Mouse (Mus musculus) heart, adult 2 months (tissue): Measurements from ENCODE around the gene Ago1. TPM values are rescaled to one million over a fixed set of nuclear protein-coding genes. Genes with fewer than 3 reads are reported as not detected.
A peak's percentile ranks its signal among the peaks of the same experiment; 100 is the strongest.

Source experiments
- DNase-seq, 2 experiments: peaks; one replicate each; pipeline ENCODE4 v3.0.0; 2021
- H3K27ac ChIP-seq: fragments of 200-600 bp; 2 replicates; pipeline ENCODE4 v1.8.1; 2022
- H3K27me3 ChIP-seq: fragments of 200-500 bp; 2 replicates; pipeline ENCODE4 v1.6.1; 2012; ENCODE audit warnings: mild to moderate bottlenecking, low read length, inconsistent platforms, mixed read lengths; ENCODE audit not compliant: control insufficient read depth, insufficient read depth
- H3K36me3 ChIP-seq: fragments of 200-500 bp; 2 replicates; pipeline ENCODE4 v1.6.1; 2012; ENCODE audit warnings: low read length, inconsistent platforms; ENCODE audit not compliant: control insufficient read depth, insufficient read depth
- H3K4me1 ChIP-seq: fragments of 200-500 bp; 2 replicates; pipeline ENCODE4 v1.6.1; 2011; ENCODE audit warnings: low read length; ENCODE audit not compliant: control insufficient read depth, insufficient read depth
- H3K4me3 ChIP-seq: fragments of 200-600 bp; 2 replicates; pipeline ENCODE4 v1.8.1; 2022
- H3K79me2 ChIP-seq: fragments of 200-500 bp; replicated peaks from 2 replicates; pipeline ENCODE4 v1.6.1; 2012; ENCODE audit warnings: mild to moderate bottlenecking, inconsistent platforms, low read length, moderate library complexity, mixed read lengths; ENCODE audit not compliant: control insufficient read depth, insufficient read depth
- H3K9ac ChIP-seq: fragments of 200-500 bp; 2 replicates; pipeline ENCODE4 v1.6.1; 2012; ENCODE audit warnings: low read depth, mild to moderate bottlenecking, control low read depth, inconsistent platforms, low read length, mixed read lengths
- CTCF ChIP-seq: fragments of 200-600 bp; IDR thresholded peaks from 2 replicates; pipeline ENCODE4 v1.8.1; 2022; ENCODE audit warnings: antibody characterized with exemption, mild to moderate bottlenecking, moderate library complexity
- EP300 ChIP-seq: fragments of 200-500 bp; IDR thresholded peaks from 2 replicates; pipeline ENCODE4 v1.6.1; 2011; ENCODE audit warnings: low read depth, low read length, control low read depth; ENCODE audit not compliant: insufficient read depth
- POLR2A ChIP-seq: fragments of 200-500 bp; IDR thresholded peaks from 2 replicates; pipeline ENCODE4 v1.6.1; 2011; ENCODE audit warnings: mild to moderate bottlenecking, low read depth, low read length, control low read depth; ENCODE audit not compliant: insufficient read depth
- WGBS: fragments of 180-500 bp; shearing (Covaris S2); methylation state at CpG from one replicate; pipeline ENCODE4 v1.1.7; 2018; 5-methylcytosine and 5-hydroxymethylcytosine counted together
- intact Hi-C: fragments of 180-260 bp; cut with DNase I; formaldehyde crosslinking; loops from one replicate; pipeline ENCODE4 v1.15.1; 2025
- polyA plus RNA-seq: library from polyadenylated mRNA; depleted of rRNA; stranded (reverse); fragments of >200 nt; gene quantifications from 2 replicates; pipeline ENCODE4 v1.2.3, GENCODE M21; 2012
- total RNA-seq, 2 experiments: library from RNA; stranded (reverse); gene quantifications; 2 replicates each; pipeline ENCODE4 v1.2.3; 2021

Gene Ago1
- total and polyA plus RNA-seq, 3 experiments: 7.5 to 12.3 (median 11.5) TPM

DNA sequence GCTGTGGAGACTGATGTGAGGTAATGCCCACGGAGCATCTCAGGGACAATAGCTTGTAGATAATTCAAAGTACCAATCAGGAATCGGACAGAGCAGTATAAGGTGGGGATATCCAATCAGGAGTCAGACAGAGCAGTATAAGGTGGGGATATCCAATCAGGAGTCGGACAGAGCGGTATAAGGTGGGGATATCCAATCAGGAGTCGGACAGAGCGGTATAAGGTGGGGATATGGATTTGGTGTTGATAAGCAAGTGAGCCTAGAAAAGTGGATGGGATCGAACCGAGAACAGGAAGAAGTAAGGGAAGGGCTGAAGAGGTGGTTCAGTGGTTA, 34.6 kb upstream of the Ago1 start:
- H3K9ac ChIP-seq: no peak overlapping the region
- DNase-seq: no peak
- WGBS: 76% methylated on average over 8 of the region's 8 CpGs
- no peaks in the 10 kb centered on the region; the same call in 1 of the 2 replicates for H3K4me1 ChIP-seq
- no peaks in the 10 kb centered on the region for H3K79me2 ChIP-seq
- no peak for TF ChIP-seq EP300
- TF ChIP-seq CTCF: no peak
- intact Hi-C loops: no loop called here
- H3K27ac ChIP-seq: no peak overlapping the region
- no peaks in the 10 kb centered on the region for H3K36me3 ChIP-seq
- H3K4me3 ChIP-seq: no peak overlapping the region
- no peaks in the 10 kb centered on the region for H3K27me3 ChIP-seq

DNA sequence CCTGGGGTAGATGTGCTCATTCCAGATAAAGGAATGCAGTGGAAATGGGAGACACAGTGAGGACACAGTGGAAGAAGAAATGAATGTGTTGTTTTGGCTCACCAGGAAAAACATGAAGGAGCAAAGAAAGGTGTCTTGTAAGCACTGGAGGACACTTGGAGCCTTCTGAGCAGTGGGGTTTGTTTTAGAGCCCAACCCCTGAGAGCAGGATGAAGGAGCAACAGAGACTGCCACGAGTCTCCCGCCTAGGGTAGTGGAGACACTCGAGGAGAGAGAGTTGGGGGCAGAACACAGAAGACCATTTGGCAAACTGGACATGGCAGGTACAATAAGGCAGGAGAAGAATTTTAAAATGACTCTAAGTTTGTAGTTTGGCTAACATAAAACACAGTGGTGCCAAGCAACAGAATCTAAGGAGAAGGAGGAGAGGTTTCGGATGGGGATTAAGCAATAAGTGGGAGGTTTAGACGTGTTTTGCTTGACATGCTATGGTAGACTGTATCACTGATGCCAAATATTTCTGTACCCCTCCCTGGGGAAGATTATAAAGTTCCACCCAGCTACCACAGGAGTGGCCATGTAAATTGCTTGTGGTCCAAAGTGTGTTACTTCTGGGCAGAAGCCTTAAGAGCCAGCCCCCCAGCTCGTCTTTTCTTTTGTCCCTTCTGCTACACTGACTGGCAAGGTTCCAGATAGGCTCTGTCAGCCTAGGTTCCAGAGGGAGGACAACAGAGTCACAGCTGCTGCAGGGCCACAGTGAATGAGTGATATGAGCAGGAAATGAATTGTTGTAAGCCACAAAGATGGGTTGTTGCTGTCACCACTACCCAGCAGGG, 34.0 kb upstream of the Ago1 start:
- Histone ChIP-seq H3K4me3 (no peak overlapping the region), H3K27ac (no peak overlapping the region), H3K4me1 (no peaks in the 10 kb centered on the region; the same call in 1 of the 2 replicates), H3K79me2 (no peaks in the 10 kb centered on the region), H3K9ac (no peak overlapping the region), H3K36me3 (no peaks in the 10 kb centered on the region), H3K27me3 (no peaks in the 10 kb centered on the region)
- DNase-seq: peak; percentile 11 to 20
- TF ChIP-seq EP300 (no peak), CTCF (no peak), POLR2A (no peak)
- 71% methylated on average over 6 of the region's 6 CpGs for WGBS
- intact Hi-C loops: no loop called here

DNA sequence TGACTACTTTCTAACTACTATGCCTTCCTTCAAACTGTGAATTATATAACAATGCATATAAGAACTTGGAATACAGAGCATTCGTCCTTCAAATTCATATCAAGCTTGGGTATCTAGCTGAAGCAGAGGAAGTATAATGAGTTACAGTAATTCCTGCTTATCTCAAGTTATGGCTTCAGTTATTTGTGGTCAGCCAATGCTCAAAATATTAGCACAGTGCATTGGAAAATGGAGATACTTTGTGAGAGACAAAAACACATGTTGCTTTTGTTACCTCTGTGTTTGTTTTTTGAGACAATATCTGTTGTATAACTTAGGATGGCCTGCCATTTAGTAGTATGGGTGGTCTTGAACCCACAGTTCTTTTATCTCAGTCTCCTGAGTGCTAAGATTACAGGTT, 30.2 kb upstream of the Ago1 start:
- H3K27ac ChIP-seq: no peak overlapping the region
- 72% methylated on average over 1 of the region's 1 CpGs for WGBS
- H3K79me2 ChIP-seq: no peaks in the 10 kb centered on the region
- no peak overlapping the region for H3K9ac ChIP-seq
- H3K36me3 ChIP-seq: no peaks in the 10 kb centered on the region; the same call in 1 of the 2 replicates
- DNase-seq: no peak
- TF ChIP-seq POLR2A (no peak), CTCF (no peak), EP300 (no peak)
- no peak overlapping the region for H3K4me3 ChIP-seq
- peaks cover 1% of the 10 kb centered on the region for H3K4me1 ChIP-seq
- intact Hi-C loops: no loop called here
- H3K27me3 ChIP-seq: no peaks in the 10 kb centered on the region

DNA sequence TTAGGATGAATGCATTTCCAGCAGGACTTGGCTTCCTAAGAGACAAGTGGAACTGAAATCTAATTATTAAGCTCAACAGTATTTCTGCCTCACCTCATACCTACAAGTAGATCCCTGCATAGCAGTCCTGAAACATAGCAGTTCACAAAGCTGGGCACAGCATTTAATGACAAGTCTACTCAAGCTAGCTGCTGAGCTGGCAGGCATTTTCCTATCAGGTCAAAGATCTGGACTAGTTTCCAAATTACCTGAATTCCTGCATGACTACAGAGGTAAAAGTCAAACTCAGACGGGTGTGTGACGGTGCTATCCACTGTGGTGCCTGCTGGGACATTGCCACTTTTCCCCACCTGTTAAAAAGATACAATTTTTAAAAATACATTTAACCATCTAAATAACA, 28.6 kb upstream of the Ago1 start:
- Histone ChIP-seq H3K9ac (no peak overlapping the region), H3K27ac (no peak overlapping the region), H3K79me2 (no peaks in the 10 kb centered on the region), H3K4me3 (no peak overlapping the region), H3K36me3 (no peaks in the 10 kb centered on the region; the same call in 1 of the 2 replicates), H3K4me1 (peaks cover 1% of the 10 kb centered on the region; the same call in 1 of the 2 replicates), H3K27me3 (no peaks in the 10 kb centered on the region)
- DNase-seq: no peak
- intact Hi-C loops: no loop called here
- TF ChIP-seq EP300 (no peak), CTCF (no peak), POLR2A (no peak)
- 82% methylated on average over 2 of the region's 2 CpGs for WGBS

- Histone ChIP-seq H3K36me3 (no peaks in the 10 kb centered on the region; the same call in 1 of the 2 replicates), H3K4me1 (peaks cover 1% of the 10 kb centered on the region; the same call in 1 of the 2 replicates), H3K27ac (no peak overlapping the region), H3K9ac (no peak overlapping the region), H3K79me2 (no peaks in the 10 kb centered on the region), H3K27me3 (no peaks in the 10 kb centered on the region), H3K4me3 (no peak overlapping the region)
- 68% methylated on average over 5 of the region's 5 CpGs for WGBS
- intact Hi-C loops: no loop called here
- DNase-seq: no peak
- no peak for TF ChIP-seq EP300
- TF ChIP-seq POLR2A: no peak
- no peak for TF ChIP-seq CTCF
Observed at GRCm38 (mm10) chr4:126495942-126496790, 27.8 kb upstream of the Ago1 start.

- Histone ChIP-seq H3K36me3 (no peaks in the 10 kb centered on the region; the same call in 1 of the 2 replicates), H3K79me2 (no peaks in the 10 kb centered on the region), H3K27me3 (no peaks in the 10 kb centered on the region), H3K4me3 (no peak overlapping the region), H3K27ac (no peak overlapping the region), H3K4me1 (peaks cover 1% of the 10 kb centered on the region; the same call in 1 of the 2 replicates), H3K9ac (no peak overlapping the region)
- TF ChIP-seq POLR2A (no peak), EP300 (no peak), CTCF (no peak)
- intact Hi-C loops: no loop called here
- no peak for DNase-seq
- 56% methylated on average over 5 of the region's 5 CpGs for WGBS
Observed at GRCm38 (mm10) chr4:126495453-126495852, 27.1 kb upstream of the Ago1 start.
